Mouse (Mus musculus) neural tube, embryonic 15.5 days (tissue): Measurements from ENCODE around the gene Gstp1. TPM values are rescaled to one million over a fixed set of nuclear protein-coding genes. Genes with fewer than 3 reads are reported as not detected.
"Not testable (repeated sequence)": the region's sequence is repeated elsewhere in the genome, so short reads cannot be mapped to it uniquely, and the experiment has no call there.

Experiments
- ATAC-seq: fragments of 200-750 bp; cut with Nextera tagmentation; 2 replicates; pipeline ENCODE4 v1.8.0; 2017; ENCODE audit warnings: mild to moderate bottlenecking, moderate TSS enrichment, moderate library complexity; ENCODE audit not compliant: low FRiP score
- H3K27ac ChIP-seq: fragments of 300-500 bp; sonication (generic); replicated peaks from 2 replicates; pipeline ENCODE4 v1.5.1; 2015; ENCODE audit warnings: mild to moderate bottlenecking, inconsistent platforms
- H3K27me3 ChIP-seq: fragments of 300-500 bp; sonication (generic); replicated peaks from 2 replicates; pipeline ENCODE4 v1.6.1; 2015; ENCODE audit warnings: inconsistent platforms
- H3K36me3 ChIP-seq: fragments of 300-500 bp; sonication (generic); 2 replicates; pipeline ENCODE4 v1.6.1; 2015; ENCODE audit warnings: inconsistent platforms
- H3K4me1 ChIP-seq: fragments of 300-500 bp; sonication (generic); 2 replicates; pipeline ENCODE4 v1.6.1; 2015; ENCODE audit warnings: inconsistent platforms
- H3K4me2 ChIP-seq: fragments of 300-500 bp; sonication (generic); 2 replicates; pipeline ENCODE4 v1.6.1; 2015; ENCODE audit warnings: inconsistent platforms, mild to moderate bottlenecking, moderate library complexity
- H3K4me3 ChIP-seq: fragments of 300-500 bp; sonication (generic); replicated peaks from 2 replicates; pipeline ENCODE4 v1.5.1; 2015; ENCODE audit warnings: mild to moderate bottlenecking, inconsistent platforms
- H3K9ac ChIP-seq: fragments of 300-500 bp; sonication (generic); replicated peaks from 2 replicates; pipeline ENCODE4 v1.6.1; 2015; ENCODE audit warnings: mild to moderate bottlenecking, inconsistent platforms
- H3K9me3 ChIP-seq: fragments of 300-500 bp; sonication (generic); replicated peaks from 2 replicates; pipeline ENCODE4 v1.6.1; 2016; ENCODE audit warnings: inconsistent platforms
- WGBS: fragments of 180-500 bp; shearing (Covaris S2); methylation state at CpG from one replicate; pipeline ENCODE4 v1.1.7; 2015; ENCODE audit warnings: mixed read lengths; 5-methylcytosine and 5-hydroxymethylcytosine counted together
- polyA plus RNA-seq: library from polyadenylated mRNA; unstranded; fragments of >200 nt; fragmentation: Nextera tagmentation; extraction: Ambion mirVana; gene quantifications from 2 replicates; pipeline ENCODE4 v1.2.1, GENCODE M21; 2015

Gene Gstp1
- polyA plus RNA-seq, 1 experiment from 2014 or later: 552 TPM

DNA sequence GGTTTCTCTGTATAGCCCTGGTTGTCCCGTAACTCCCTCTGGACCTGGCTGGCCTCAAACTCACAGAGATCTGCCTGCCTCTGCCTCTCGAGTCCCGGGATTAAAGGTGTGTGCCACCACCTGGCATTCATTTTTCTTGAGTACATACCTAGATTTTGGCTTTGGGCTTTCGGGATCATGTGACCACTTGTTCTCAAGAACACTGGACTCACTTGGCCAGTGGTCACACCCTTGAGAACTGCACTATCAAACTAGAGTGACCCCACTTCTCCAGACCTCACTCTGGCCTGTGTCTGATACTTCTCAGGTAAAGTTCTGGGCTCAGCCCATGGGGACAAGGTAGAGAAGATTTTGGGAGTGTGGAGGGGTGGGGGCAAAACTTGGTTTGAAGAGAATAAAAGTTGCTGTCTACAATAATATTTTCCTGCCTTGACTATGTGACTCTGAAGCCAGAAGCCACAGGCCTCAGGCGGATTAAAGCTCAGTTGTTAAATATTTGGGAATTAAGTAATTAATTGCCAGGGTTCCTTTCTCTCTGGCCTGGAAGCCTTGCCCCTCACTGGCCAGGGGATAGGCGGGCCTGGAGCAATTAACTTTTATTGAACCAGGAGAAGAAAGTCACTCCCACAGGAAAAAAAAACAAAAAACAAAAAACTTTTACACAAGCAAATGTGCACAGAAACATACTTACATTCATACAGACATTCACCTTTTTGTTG lies 35.1 kb upstream of the Gstp1 start:
- 65% methylated on average over 6 of the region's 6 CpGs for WGBS
- Histone ChIP-seq H3K4me2 (no peak overlapping the region), H3K9me3 (no peaks in the 10 kb centered on the region), H3K36me3 (no peaks in the 10 kb centered on the region), H3K9ac (no peak overlapping the region), H3K4me3 (no peak overlapping the region), H3K4me1 (no peaks in the 10 kb centered on the region), H3K27me3 (no peaks in the 10 kb centered on the region), H3K27ac (no peak overlapping the region)
- ATAC-seq: no peak

DNA sequence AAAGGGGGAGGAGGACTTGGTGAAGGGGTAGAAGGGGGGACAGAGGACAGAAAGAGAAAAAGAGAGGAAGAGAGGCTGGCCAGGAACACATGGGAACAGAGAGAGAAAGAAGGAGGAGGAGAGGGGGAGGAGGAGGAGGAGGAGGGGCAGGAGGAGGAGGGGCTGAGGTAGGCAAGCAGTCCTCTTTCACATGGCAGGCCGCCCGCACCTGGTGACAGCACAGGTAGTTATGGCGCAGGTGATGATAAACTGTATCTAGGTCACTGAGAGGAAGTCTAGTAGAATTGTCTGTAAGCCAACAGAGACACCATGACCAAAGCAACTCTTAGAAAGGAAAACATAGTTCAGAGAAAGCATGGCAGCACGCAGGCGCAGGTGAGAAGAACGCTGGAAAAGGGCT lies 33.6 kb upstream of the Gstp1 start:
- no peaks in the 10 kb centered on the region for H3K36me3 ChIP-seq
- H3K9ac ChIP-seq: no peak overlapping the region
- no peak overlapping the region for H3K4me2 ChIP-seq
- WGBS: 88% methylated on average over 6 of the region's 6 CpGs
- no peak for ATAC-seq
- no peak overlapping the region for H3K4me3 ChIP-seq
- H3K27me3 ChIP-seq: no peaks in the 10 kb centered on the region
- H3K4me1 ChIP-seq: no peaks in the 10 kb centered on the region
- H3K9me3 ChIP-seq: no peaks in the 10 kb centered on the region
- no peak overlapping the region for H3K27ac ChIP-seq

DNA sequence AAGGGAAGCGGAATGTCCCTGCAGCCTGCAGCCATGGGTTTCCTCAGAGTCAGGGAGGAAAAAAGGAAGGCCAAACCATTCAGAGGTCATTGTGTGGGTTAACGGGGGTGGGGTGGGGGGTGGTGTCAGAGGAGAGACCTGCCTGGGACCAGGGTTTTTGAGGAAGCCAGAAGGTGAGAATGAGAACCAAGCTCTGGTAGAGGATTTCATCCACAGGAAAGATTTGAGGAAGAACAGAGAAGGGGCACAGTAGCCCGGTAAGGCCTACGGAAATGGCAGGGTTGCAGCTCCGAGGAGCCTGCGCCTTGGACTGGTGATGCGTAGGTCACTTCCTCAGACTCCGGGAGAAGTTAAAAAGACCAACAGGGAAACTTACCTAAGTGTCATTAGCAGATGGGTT lies 33.0 kb upstream of the Gstp1 start:
- no peak overlapping the region for H3K27ac ChIP-seq
- no peaks in the 10 kb centered on the region for H3K9me3 ChIP-seq
- WGBS: 82% methylated on average over 8 of the region's 8 CpGs
- no peaks in the 10 kb centered on the region for H3K27me3 ChIP-seq
- no peak overlapping the region for H3K4me3 ChIP-seq
- H3K4me2 ChIP-seq: no peak overlapping the region
- no peaks in the 10 kb centered on the region for H3K36me3 ChIP-seq
- no peak overlapping the region for H3K9ac ChIP-seq
- no peaks in the 10 kb centered on the region for H3K4me1 ChIP-seq
- no peak for ATAC-seq

DNA sequence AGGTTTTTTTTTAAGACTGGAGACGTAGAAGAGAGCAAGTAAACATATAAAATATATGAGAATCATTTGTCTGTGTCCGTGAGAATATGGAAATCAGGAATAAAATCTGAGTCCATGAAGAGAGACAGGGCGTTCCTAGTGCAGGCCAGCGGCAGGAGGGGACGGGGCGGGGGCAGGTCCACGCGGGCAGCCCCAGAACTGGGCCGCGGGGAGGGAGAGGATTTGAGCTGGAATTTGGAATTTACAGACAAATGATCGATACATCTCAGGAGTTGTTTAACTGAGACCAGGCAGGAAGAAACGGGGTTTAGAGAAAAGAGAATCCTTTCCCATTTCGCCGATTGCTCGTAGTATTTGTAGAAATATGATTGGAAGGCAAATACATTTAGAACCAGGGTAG lies 32.5 kb upstream of the Gstp1 start:
- 83% methylated on average over 15 of the region's 15 CpGs for WGBS
- Histone ChIP-seq H3K9me3 (no peaks in the 10 kb centered on the region), H3K4me1 (no peaks in the 10 kb centered on the region), H3K4me3 (no peak overlapping the region), H3K27me3 (no peaks in the 10 kb centered on the region), H3K4me2 (no peak overlapping the region), H3K27ac (no peak overlapping the region), H3K36me3 (no peaks in the 10 kb centered on the region), H3K9ac (no peak overlapping the region)
- ATAC-seq: no peak

DNA sequence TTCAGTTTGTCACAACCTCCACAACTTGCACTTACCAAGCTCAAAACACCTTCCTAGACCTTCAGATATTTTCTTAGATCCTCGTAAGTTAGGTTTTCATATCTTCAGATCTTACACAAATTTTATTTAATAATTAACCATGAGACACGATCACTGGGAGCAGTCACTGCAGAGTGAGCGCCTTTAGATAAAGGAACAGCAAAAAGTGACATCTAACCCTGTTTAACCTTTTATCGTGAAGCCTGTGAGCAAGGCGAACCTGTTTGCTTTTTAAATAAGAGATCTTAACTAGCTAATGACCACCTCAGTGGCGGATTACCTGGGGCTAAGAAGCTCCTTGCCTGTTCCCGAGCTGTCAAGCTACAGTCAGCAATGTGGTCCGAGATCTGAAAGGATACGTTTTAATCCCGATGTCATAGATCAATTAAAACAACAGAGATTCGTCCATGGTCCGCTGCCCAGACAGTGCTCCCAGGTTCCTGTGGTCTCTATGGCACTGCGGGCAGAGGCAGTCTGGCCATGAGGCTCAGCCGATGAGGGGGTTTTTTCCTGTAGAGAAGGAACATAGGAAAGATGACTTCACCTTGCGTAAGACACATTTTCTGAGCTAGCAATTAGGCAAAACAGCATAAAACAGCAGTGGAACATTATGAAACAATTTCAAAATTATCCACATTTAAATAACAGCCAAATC lies 31.1 kb upstream of the Gstp1 start:
- Histone ChIP-seq H3K9ac (no peak overlapping the region), H3K4me2 (no peak overlapping the region), H3K36me3 (no peaks in the 10 kb centered on the region), H3K27me3 (no peaks in the 10 kb centered on the region), H3K27ac (no peak overlapping the region), H3K9me3 (no peaks in the 10 kb centered on the region), H3K4me3 (no peak overlapping the region), H3K4me1 (no peaks in the 10 kb centered on the region)
- ATAC-seq: no peak
- 75% methylated on average over 15 of the region's 15 CpGs for WGBS

DNA sequence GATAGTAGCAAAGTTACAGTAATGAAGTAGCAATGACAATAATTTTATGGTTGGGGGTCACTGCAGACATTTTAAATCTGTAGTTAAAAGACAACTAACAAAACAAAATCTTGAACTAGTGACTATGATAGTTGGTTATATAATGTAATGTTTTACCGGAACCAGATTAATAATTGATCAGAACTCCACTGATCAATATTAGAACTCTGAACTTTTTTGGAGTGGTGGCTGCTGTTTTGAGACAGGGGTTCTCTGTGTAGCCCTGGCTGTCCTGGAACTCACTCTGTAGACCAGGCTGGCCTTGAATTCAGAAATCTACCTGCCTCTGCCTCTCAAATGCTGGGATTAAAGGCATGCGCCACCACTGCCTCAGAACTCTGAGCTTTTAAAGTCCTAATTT lies 30.5 kb upstream of the Gstp1 start:
- WGBS: 100% methylated on average over 2 of the region's 2 CpGs
- not testable (repeated sequence) for H3K9me3 ChIP-seq, H3K27ac ChIP-seq, H3K4me3 ChIP-seq, H3K4me1 ChIP-seq, H3K4me2 ChIP-seq, H3K27me3 ChIP-seq, H3K9ac ChIP-seq, H3K36me3 ChIP-seq, ATAC-seq

DNA sequence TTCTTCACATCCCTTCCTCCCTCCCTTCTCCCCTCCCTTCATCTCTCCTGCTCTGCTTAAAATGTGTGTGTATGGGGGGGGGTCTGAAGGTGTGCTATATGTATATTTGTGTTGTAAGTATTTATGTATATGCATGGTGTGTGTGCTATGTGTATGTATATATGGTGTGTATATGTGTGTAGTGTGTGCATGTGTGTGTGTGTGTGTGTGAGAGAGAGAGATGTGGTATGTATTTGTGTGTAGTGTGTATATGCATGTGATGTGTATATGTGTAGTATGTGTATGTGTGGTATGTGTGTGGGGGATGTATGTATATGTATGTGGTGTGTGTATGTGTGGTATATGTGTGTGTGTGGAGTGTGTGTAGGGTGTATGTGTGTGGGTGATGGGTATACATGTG lies 29.1 kb upstream of the Gstp1 start:
- H3K4me2 ChIP-seq: no peak overlapping the region
- H3K27ac ChIP-seq: no peak overlapping the region
- no peak overlapping the region for H3K9ac ChIP-seq
- no peaks in the 10 kb centered on the region for H3K36me3 ChIP-seq
- no peaks in the 10 kb centered on the region for H3K9me3 ChIP-seq
- ATAC-seq: no peak
- H3K4me3 ChIP-seq: no peak overlapping the region
- no peaks in the 10 kb centered on the region for H3K27me3 ChIP-seq
- H3K4me1 ChIP-seq: no peaks in the 10 kb centered on the region

DNA sequence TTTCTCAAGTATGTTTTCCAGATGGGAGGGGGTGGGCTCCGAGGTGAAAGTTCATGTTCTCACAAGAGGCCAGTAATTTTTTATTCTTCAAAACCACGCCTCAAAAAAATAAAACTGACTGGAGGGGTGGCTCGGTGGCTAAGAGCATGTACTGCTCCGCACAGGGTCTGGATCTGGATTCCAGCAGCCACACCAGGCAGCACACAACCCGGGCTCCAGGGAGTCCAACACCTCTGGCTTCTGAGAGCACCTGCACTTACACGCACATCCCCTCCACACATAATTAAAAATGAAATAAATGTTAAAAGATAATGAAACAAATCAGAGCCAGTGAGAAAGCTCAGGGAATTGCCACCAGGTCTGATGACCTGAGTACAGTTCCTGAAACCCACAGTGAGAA lies 28.5 kb upstream of the Gstp1 start:
- H3K27ac ChIP-seq: no peak overlapping the region
- H3K9ac ChIP-seq: no peak overlapping the region
- WGBS: 86% methylated on average over 6 of the region's 6 CpGs
- H3K36me3 ChIP-seq: no peaks in the 10 kb centered on the region
- no peak overlapping the region for H3K4me3 ChIP-seq
- no peak overlapping the region for H3K4me2 ChIP-seq
- H3K4me1 ChIP-seq: no peaks in the 10 kb centered on the region
- H3K27me3 ChIP-seq: no peaks in the 10 kb centered on the region
- no peak for ATAC-seq
- H3K9me3 ChIP-seq: no peaks in the 10 kb centered on the region

DNA sequence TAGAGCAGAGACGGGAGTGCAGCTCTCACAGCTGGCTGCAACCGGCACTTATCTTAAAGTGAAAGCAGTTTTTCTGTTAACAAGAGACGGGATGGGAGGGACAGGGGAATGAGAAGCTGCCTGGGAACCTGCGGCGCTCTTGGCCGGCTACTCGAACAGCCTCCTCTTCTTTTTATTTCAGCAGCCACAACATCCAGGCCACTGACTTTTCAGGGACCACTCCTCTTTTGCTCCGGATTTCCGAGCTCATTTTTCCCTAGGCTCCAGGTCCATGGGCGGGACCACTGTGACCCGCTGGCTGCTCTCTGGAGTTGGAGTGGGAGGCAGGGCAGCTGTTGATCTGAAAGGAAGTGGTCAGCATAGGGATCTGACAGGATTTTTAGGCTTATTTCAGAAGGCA lies 26.7 kb upstream of the Gstp1 start:
- not testable (repeated sequence) for H3K27me3 ChIP-seq, H3K36me3 ChIP-seq, H3K4me2 ChIP-seq, H3K27ac ChIP-seq, H3K4me3 ChIP-seq, H3K4me1 ChIP-seq, ATAC-seq, H3K9me3 ChIP-seq, H3K9ac ChIP-seq
- 0% methylated on average over 1 of the region's 11 CpGs for WGBS

DNA sequence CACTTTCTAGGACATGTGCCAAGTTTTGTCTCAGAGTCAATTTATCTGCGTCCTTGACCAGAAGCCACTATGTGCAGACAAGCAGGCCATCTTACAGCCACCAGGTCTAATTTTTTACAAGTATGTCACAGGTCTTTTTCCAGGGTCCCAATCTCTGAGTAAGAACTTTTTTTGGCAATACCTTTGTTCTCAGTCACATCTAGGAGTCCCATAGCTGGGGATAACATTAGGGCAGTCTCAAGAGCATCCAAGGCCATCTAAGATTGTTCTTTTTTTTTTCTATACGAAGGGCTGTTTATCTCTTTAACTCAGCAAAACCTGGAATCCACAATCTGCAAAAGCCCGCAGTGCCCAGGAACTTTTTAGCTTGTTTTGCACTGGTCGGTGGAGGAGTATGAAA lies 25.6 kb upstream of the Gstp1 start:
- not testable (repeated sequence) for H3K4me3 ChIP-seq, H3K9ac ChIP-seq, H3K27me3 ChIP-seq, H3K4me1 ChIP-seq, H3K36me3 ChIP-seq, H3K27ac ChIP-seq, H3K4me2 ChIP-seq, H3K9me3 ChIP-seq, ATAC-seq
- WGBS: 71% methylated on average over 4 of the region's 4 CpGs

DNA sequence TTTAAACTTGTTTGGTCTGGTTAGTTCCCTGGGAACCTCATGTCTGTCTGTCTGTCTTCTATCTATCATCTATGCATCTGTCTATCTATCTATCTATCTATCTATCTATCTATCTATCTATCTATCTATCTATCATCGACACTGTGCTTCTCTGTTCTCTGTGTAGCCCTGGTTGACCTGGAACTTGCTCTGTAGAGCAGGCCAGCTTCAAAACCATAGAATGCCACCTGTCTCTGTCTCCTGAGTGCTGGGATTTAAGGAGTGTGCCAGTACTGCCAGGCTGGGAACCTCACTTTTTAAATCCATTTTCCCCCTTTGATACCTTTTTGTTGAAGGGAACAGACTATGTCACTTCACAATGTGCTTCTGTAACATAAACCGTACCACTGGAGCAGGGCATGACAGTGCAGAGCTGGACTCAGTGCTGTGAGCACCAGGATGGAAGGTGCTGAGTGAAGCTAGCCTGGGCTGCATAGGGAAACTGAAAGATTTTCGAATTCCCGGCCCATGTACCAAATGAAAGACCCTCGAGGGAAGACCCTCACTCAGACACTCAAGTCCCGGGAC lies 23.2 kb upstream of the Gstp1 start:
- no peak overlapping the region for H3K27ac ChIP-seq
- ATAC-seq: no peak
- no peaks in the 10 kb centered on the region for H3K36me3 ChIP-seq
- no peak overlapping the region for H3K9ac ChIP-seq
- H3K4me2 ChIP-seq: no peak overlapping the region
- no peaks in the 10 kb centered on the region for H3K9me3 ChIP-seq
- 88% methylated on average over 6 of the region's 6 CpGs for WGBS
- no peaks in the 10 kb centered on the region for H3K27me3 ChIP-seq
- H3K4me1 ChIP-seq: no peaks in the 10 kb centered on the region
- no peak overlapping the region for H3K4me3 ChIP-seq

DNA sequence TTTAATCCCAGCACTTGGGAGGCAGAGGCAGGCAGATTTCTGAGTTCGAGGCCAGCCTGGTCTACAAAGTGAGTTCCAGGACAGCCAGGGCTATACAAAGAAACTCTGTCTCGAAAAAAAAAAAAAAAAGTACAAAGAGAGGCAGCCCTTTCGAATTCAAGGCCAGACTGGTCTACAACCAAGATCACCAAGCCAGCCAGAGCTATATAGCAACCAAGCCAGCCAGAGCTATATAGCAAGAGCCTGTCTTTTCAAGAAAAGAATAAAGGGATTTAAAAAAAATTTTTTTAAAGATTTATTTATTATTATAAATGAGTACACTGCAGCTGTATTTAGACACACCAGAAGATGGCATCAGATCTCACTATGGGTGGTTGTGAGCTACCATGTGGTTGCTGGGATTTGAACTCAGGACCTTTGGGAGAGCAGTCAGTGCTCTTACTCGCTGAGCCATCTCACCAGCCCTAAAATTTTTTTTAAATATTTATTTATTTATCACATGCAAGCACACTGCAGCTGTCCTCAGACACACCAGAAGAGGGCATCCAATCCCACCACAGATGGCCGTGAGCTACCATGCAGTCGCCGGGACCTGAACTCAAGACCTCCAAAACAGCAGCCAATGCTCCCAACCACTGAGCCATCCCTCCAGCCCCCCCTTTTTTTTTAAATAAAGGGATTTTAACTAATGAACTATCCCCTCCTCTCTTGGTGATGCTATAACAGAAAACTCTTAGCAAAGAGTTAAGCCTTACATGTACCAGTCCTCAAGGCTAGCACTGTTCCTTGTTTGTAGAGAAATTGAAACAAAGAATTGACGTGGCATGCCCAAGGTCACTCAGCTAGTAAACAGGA lies 22.5 kb upstream of the Gstp1 start:
- not testable (repeated sequence) for H3K27me3 ChIP-seq, H3K9ac ChIP-seq, H3K4me3 ChIP-seq, H3K36me3 ChIP-seq, H3K4me1 ChIP-seq, H3K9me3 ChIP-seq, ATAC-seq, H3K27ac ChIP-seq, H3K4me2 ChIP-seq
- WGBS: 91% methylated on average over 8 of the region's 8 CpGs
